Comparison of ENCODE assay signal across 8 mouse cellular contexts in genomic region chr2:119742461-119743175, GRCm38 (mm10). TPM values are rescaled to one million over a fixed set of nuclear protein-coding genes. Genes with fewer than 3 reads are reported as not detected.
DNase-seq lines count a peak whose midpoint lies in the region; ATAC-seq and TF ChIP-seq lines count a peak whose summit lies in the region.

No protein-coding gene starts in this region.

- DNase-seq in heart, adult 11 months = peak; percentile 93
- no peak for DNase-seq in heart, adult 9 months (ENCODE audit: low spot score in 2 of 2)
- DNase-seq in G1E (ENCODE audit: low spot score) = peak; percentile 57
- DNase-seq in thymus, postnatal 14 days = peak; percentile 78

- no peaks in the 10 kb centered on the region for H3K9me3 ChIP-seq in G1E (replicated peaks)
- no peaks in the 10 kb centered on the region for H3K9me3 ChIP-seq in embryonic facial prominence, embryonic 15.5 days (replicated peaks)
- no peaks in the 10 kb centered on the region for H3K9me3 ChIP-seq in hindbrain, embryonic 16.5 days (ENCODE audit: control insufficient read depth, low read length)
- no peaks in the 10 kb centered on the region for H3K9me3 ChIP-seq in liver, embryonic 12.5 days (replicated peaks)
- no peaks in the 10 kb centered on the region for H3K9me3 ChIP-seq in neural tube, embryonic 12.5 days

- ATAC-seq in G1E (ENCODE audit: extremely low read depth, insufficient number of reproducible peaks, low FRiP score, poor library complexity, severe bottlenecking) = no peak
- no peak; the same call in 1 of the 2 replicates for ATAC-seq in embryonic facial prominence, embryonic 15.5 days (ENCODE audit: insufficient number of reproducible peaks, low FRiP score, low TSS enrichment, low read depth)
- peak; percentile 34 for ATAC-seq in hindbrain, embryonic 16.5 days
- peak; percentile 17 for ATAC-seq in liver, embryonic 12.5 days
- ATAC-seq in neural tube, embryonic 12.5 days (ENCODE audit: low FRiP score, low read depth) = peak; percentile 57

- peak overlapping the region; percentile 83 for H3K4me3 ChIP-seq in G1E (ENCODE audit: low read depth, low read length)
- H3K4me3 ChIP-seq in embryonic facial prominence, embryonic 15.5 days (replicated peaks) = peak overlapping the region; percentile 67
- peak overlapping the region; percentile 63 for H3K4me3 ChIP-seq in hindbrain, embryonic 16.5 days (ENCODE audit: low read length)
- H3K4me3 ChIP-seq in liver, embryonic 12.5 days = peak overlapping the region; percentile 72
- peak overlapping the region; percentile 60 for H3K4me3 ChIP-seq in neural tube, embryonic 12.5 days

- peaks cover 62% of the 10 kb centered on the region for H3K4me1 ChIP-seq in G1E (ENCODE audit: insufficient read depth, low read depth, low read length)
- peaks cover 34% of the 10 kb centered on the region for H3K4me1 ChIP-seq in embryonic facial prominence, embryonic 15.5 days
- peaks cover 25% of the 10 kb centered on the region for H3K4me1 ChIP-seq in hindbrain, embryonic 16.5 days (ENCODE audit: control insufficient read depth, insufficient read depth, low read depth, low read length)
- peaks cover 56% of the 10 kb centered on the region for H3K4me1 ChIP-seq in liver, embryonic 12.5 days
- H3K4me1 ChIP-seq in neural tube, embryonic 12.5 days = peaks cover 33% of the 10 kb centered on the region

- peak overlapping the region; percentile 48 for H3K9ac ChIP-seq in embryonic facial prominence, embryonic 15.5 days
- peak overlapping the region; percentile 65 for H3K9ac ChIP-seq in hindbrain, embryonic 16.5 days (ENCODE audit: low read depth, low read length)
- peak overlapping the region; percentile 69 for H3K9ac ChIP-seq in liver, embryonic 12.5 days
- peak overlapping the region; percentile 69 for H3K9ac ChIP-seq in neural tube, embryonic 12.5 days

- no peak for TF ChIP-seq CTCF in G1E (IDR thresholded peaks at IDR 0.05; ENCODE audit: low read depth, low read length)

- under 1% methylated on average over 61 of the region's 70 CpGs for WGBS in embryonic facial prominence, embryonic 15.5 days
- under 1% methylated on average over 37 of the region's 70 CpGs for WGBS in hindbrain, embryonic 16.5 days
- WGBS in liver, embryonic 12.5 days (ENCODE audit: insufficient replicate concordance) = under 1% methylated on average over 69 of the region's 70 CpGs
- under 1% methylated on average over 70 of the region's 70 CpGs for WGBS in neural tube, embryonic 12.5 days

- peaks cover 2% of the 10 kb centered on the region for H3K36me3 ChIP-seq in G1E (replicated peaks)
- H3K36me3 ChIP-seq in embryonic facial prominence, embryonic 15.5 days = no peaks in the 10 kb centered on the region
- H3K36me3 ChIP-seq in hindbrain, embryonic 16.5 days (ENCODE audit: control insufficient read depth, insufficient read depth, low read length) = no peaks in the 10 kb centered on the region
- no peaks in the 10 kb centered on the region for H3K36me3 ChIP-seq in liver, embryonic 12.5 days
- H3K36me3 ChIP-seq in neural tube, embryonic 12.5 days = no peaks in the 10 kb centered on the region

- no peak overlapping the region for H3K27ac ChIP-seq in embryonic facial prominence, embryonic 15.5 days (replicated peaks)
- no peak overlapping the region for H3K27ac ChIP-seq in hindbrain, embryonic 16.5 days (ENCODE audit: low read depth, low read length)
- H3K27ac ChIP-seq in liver, embryonic 12.5 days = peak overlapping the region; percentile 45
- no peak overlapping the region for H3K27ac ChIP-seq in neural tube, embryonic 12.5 days

- peaks cover 25% of the 10 kb centered on the region for H3K27me3 ChIP-seq in G1E (ENCODE audit: insufficient read depth, low read length)
- peaks cover 47% of the 10 kb centered on the region for H3K27me3 ChIP-seq in embryonic facial prominence, embryonic 15.5 days
- H3K27me3 ChIP-seq in hindbrain, embryonic 16.5 days (replicated peaks; ENCODE audit: control insufficient read depth, insufficient read depth, low read length) = peaks cover 43% of the 10 kb centered on the region
- peaks cover 74% of the 10 kb centered on the region for H3K27me3 ChIP-seq in liver, embryonic 12.5 days (replicated peaks)
- H3K27me3 ChIP-seq in neural tube, embryonic 12.5 days (replicated peaks) = peaks cover 62% of the 10 kb centered on the region

- peak overlapping the region; percentile 100 for H3K4me2 ChIP-seq in embryonic facial prominence, embryonic 15.5 days (replicated peaks)
- H3K4me2 ChIP-seq in hindbrain, embryonic 16.5 days (ENCODE audit: low read length) = peak overlapping the region; percentile 96
- peak overlapping the region; percentile 97 for H3K4me2 ChIP-seq in liver, embryonic 12.5 days
- H3K4me2 ChIP-seq in neural tube, embryonic 12.5 days (replicated peaks) = peak overlapping the region; percentile 99

RNA-seq across cellular contexts. Expression of gene Itpka, which starts 0.5 kb away (rescaled TPM):
- total RNA-seq in G1E (2014; fragmentation: Nextera tagmentation) = 0.39 TPM in 1 of 2 replicates, not detected in the other
- total RNA-seq in G1E (2017) = 0.22 and 0.52 TPM in 2 replicates
- 1.9 TPM in 2 replicates for polyA plus RNA-seq in G1E (2012)
- 1.7 and 2.0 TPM in 2 replicates for polyA plus RNA-seq in embryonic facial prominence, embryonic 15.5 days (2015; fragmentation: Nextera tagmentation; extraction: Ambion mirVana)
- 0.14 and 0.54 TPM in 2 replicates for polyA plus RNA-seq in hindbrain, embryonic 16.5 days (2015; fragmentation: Nextera tagmentation; extraction: Ambion mirVana)
- polyA plus RNA-seq in liver, embryonic 12.5 days (2016; fragmentation: Nextera tagmentation; extraction: Ambion mirVana) = 3.8 and 4.1 TPM in 2 replicates
- polyA plus RNA-seq in neural tube, embryonic 12.5 days (2016; fragmentation: Nextera tagmentation; extraction: Ambion mirVana) = 0.34 and 0.96 TPM in 2 replicates

RNA-seq across cellular contexts. Expression of gene Ltk, which starts 17.6 kb away (rescaled TPM):
- total RNA-seq in G1E (2014; fragmentation: Nextera tagmentation) (not detected in 2 replicates), G1E (2017) (0.11 TPM in 1 of 2 replicates, not detected in the other)
- polyA plus RNA-seq in G1E (2012) = not detected in 2 replicates
- polyA plus RNA-seq in embryonic facial prominence, embryonic 15.5 days (2015; fragmentation: Nextera tagmentation; extraction: Ambion mirVana) = 0.24 and 0.49 TPM in 2 replicates
- polyA plus RNA-seq in hindbrain, embryonic 16.5 days (2015; fragmentation: Nextera tagmentation; extraction: Ambion mirVana) = 1.6 and 1.7 TPM in 2 replicates
- 0.19 TPM in 1 of 2 replicates, not detected in the other for polyA plus RNA-seq in liver, embryonic 12.5 days (2016; fragmentation: Nextera tagmentation; extraction: Ambion mirVana)
- 0.26 and 0.61 TPM in 2 replicates for polyA plus RNA-seq in neural tube, embryonic 12.5 days (2016; fragmentation: Nextera tagmentation; extraction: Ambion mirVana)

RNA-seq across cellular contexts. Expression of gene Rpap1, which starts 44.7 kb away (rescaled TPM):
- total RNA-seq in G1E (2014; fragmentation: Nextera tagmentation) (22.3 and 23.9 TPM in 2 replicates), G1E (2017) (8.0 and 8.1 TPM in 2 replicates)
- polyA plus RNA-seq in G1E (2012) = 36.4 and 41.3 TPM in 2 replicates
- 24.5 and 25.8 TPM in 2 replicates for polyA plus RNA-seq in embryonic facial prominence, embryonic 15.5 days (2015; fragmentation: Nextera tagmentation; extraction: Ambion mirVana)
- 16.5 and 19.4 TPM in 2 replicates for polyA plus RNA-seq in hindbrain, embryonic 16.5 days (2015; fragmentation: Nextera tagmentation; extraction: Ambion mirVana)
- polyA plus RNA-seq in liver, embryonic 12.5 days (2016; fragmentation: Nextera tagmentation; extraction: Ambion mirVana) = 17.4 and 17.8 TPM in 2 replicates
- 28.8 and 29.4 TPM in 2 replicates for polyA plus RNA-seq in neural tube, embryonic 12.5 days (2016; fragmentation: Nextera tagmentation; extraction: Ambion mirVana)

RNA-seq across cellular contexts. Expression of gene Tyro3, which starts 54.9 kb away (rescaled TPM):
- total RNA-seq in G1E (2014; fragmentation: Nextera tagmentation) (not detected in 2 replicates), G1E (2017) (0.87 and 1.1 TPM in 2 replicates)
- 0.28 and 0.42 TPM in 2 replicates for polyA plus RNA-seq in G1E (2012)
- polyA plus RNA-seq in embryonic facial prominence, embryonic 15.5 days (2015; fragmentation: Nextera tagmentation; extraction: Ambion mirVana) = 31.2 and 31.8 TPM in 2 replicates
- 28.5 and 30.0 TPM in 2 replicates for polyA plus RNA-seq in hindbrain, embryonic 16.5 days (2015; fragmentation: Nextera tagmentation; extraction: Ambion mirVana)
- 2.5 and 3.1 TPM in 2 replicates for polyA plus RNA-seq in liver, embryonic 12.5 days (2016; fragmentation: Nextera tagmentation; extraction: Ambion mirVana)
- 20.7 and 21.0 TPM in 2 replicates for polyA plus RNA-seq in neural tube, embryonic 12.5 days (2016; fragmentation: Nextera tagmentation; extraction: Ambion mirVana)

Comparison
In these comparisons a context has a peak if more than half of its experiments do, and no peak if none do; other contexts are left out.
1. DNase-seq: peak in heart, adult 11 months (single experiment), G1E (single experiment) and thymus, postnatal 14 days (single experiment); none in heart, adult 9 months (0 of 2).
2. ATAC-seq: peak in hindbrain, embryonic 16.5 days (single experiment), liver, embryonic 12.5 days (single experiment) and neural tube, embryonic 12.5 days (single experiment); none in G1E (single experiment) and embryonic facial prominence, embryonic 15.5 days (single experiment).
3. Peak in every context shown above with its lines, with median percentiles within 50 percentile points of each other: H3K4me3 ChIP-seq, H3K4me2 ChIP-seq and H3K9ac ChIP-seq.